Mouse (Mus musculus) C2C12 (cell line): ENCODE data around the gene Polr2c.

Experiments
- CTCF ChIP-seq: IDR thresholded peaks from one replicate; pipeline ENCODE4 v1.5.1; 2011; ENCODE audit not compliant: control insufficient read depth, insufficient read depth, insufficient read length
- MAX ChIP-seq: IDR thresholded peaks from one replicate; pipeline ENCODE4 v1.6.1; 2011; ENCODE audit warnings: mild to moderate bottlenecking, control low read depth

- TF ChIP-seq CTCF (no peak), MAX (no peak)
These were observed 31.3 kb downstream of the Polr2c start for GRCm38 (mm10) chr8:94888383-94889036.
